Mouse (Mus musculus): ENCODE results near the gene Ak9. TPM values are rescaled to one million over a fixed set of nuclear protein-coding genes. Genes with fewer than 3 reads are reported as not detected.

The Ak9 gene
- total and polyA plus RNA-seq, 2 experiments from 2014 or later: 0.34 to 0.48 TPM

DNA sequence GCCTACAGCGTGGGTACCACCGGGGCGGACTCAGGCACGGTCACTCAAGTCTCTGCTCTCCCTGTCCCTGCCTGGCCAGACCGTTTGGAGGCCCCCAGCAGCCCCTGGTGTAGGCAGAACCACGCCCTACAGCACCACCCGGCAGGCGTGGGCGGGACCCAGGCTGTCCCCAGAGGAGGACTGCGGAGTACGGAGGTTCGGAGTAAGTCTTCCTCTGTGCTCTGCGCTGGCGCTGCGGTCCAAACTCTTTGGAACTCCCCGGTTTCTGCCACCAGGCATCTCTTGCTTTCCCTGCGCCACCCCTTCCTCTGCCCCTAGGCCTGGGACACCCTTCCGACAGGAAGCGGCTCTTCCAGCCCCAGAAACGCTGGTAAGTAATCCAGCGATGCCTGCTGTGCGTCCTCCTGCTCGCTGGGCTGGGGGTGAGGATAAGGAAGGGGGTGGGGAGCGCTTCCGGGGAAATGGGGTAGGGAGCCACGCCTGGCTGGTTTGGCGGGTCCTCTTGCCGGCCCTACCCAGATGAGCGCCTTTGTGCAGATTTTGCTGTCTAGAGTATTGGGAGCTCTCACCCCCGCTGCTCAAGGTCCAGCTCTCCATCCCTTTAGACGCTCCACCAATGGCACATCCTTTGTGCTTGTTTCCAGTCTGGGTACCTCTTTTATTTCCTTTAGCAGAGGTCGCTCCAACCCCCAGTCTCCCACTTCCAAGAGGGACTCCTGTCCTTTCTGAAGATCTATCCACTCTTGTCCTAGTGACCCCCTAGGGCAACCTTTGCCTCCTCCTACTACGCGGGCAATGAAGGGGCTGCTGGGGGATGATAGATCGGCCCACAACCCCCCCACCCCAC is 172.6 kb downstream of the Ak9 start, which contains the start of gene Mical1:
TSS of gene Mical1 (plus strand) at position 144 of the 847 bp plus-strand sequence.
- Histone ChIP-seq H3K27me3 (ENCODE audit: insufficient read depth, low read length) (no peaks in the 10 kb centered on the region), H3K4me3 (ENCODE audit: low read depth, low read length) (peak within 1 kb of the TSS; percentile 49), H3K9me3 (ENCODE audit: low read length) (no peaks in the 10 kb centered on the region), H3K9ac (peak within 1 kb of the TSS; percentile 60), H3K4me2 (ENCODE audit: low read depth) (peak within 1 kb of the TSS; percentile 85), H3K4me1 (ENCODE audit: insufficient read depth) (peaks cover 11% of the 10 kb centered on the region), H3K36me3 (ENCODE audit: insufficient read depth) (peaks cover under 1% of the 10 kb centered on the region; the same call in 1 of the 2 replicates), H3K27ac (ENCODE audit: low read depth, low read length) (peak within 1 kb of the TSS; percentile 70)
- 1% methylated on average over 35 of the region's 35 CpGs for WGBS
- DNase-seq (peak; percentile 73), ATAC-seq (peak; percentile 66)
- peak; percentile 17; the same call in 1 of the 2 replicates for TF ChIP-seq CTCF (IDR thresholded peaks at IDR 0.05; ENCODE audit: low read depth)

DNA sequence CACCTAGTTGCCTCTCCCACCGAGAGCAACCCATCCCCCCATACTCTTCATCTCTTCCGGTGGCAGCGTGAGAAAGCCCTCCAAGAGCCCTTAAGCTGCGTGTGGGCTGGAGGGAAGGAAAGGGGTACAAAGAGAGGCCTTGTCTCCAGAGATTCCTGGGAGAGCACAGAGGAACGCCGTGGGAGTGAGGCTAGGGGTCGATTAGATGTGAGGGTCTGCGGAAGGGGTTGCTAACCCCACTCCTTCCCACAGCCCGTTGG is 173.2 kb downstream of the Ak9 start:
- WGBS: 0% methylated on average over 9 of the region's 9 CpGs
- H3K4me2 ChIP-seq (ENCODE audit: low read depth): peak overlapping the region; percentile 85
- peak; percentile 67 for DNase-seq
- peak; percentile 66 for ATAC-seq
- H3K4me1 ChIP-seq (ENCODE audit: insufficient read depth): peaks cover 11% of the 10 kb centered on the region
- peak overlapping the region; percentile 60 for H3K9ac ChIP-seq
- H3K27me3 ChIP-seq (ENCODE audit: insufficient read depth, low read length): no peaks in the 10 kb centered on the region
- no peaks in the 10 kb centered on the region for H3K9me3 ChIP-seq (ENCODE audit: low read length)
- peak overlapping the region; percentile 70 for H3K27ac ChIP-seq (ENCODE audit: low read depth, low read length)
- no peak for TF ChIP-seq CTCF (IDR thresholded peaks at IDR 0.05; ENCODE audit: low read depth)
- peaks cover 6% of the 10 kb centered on the region for H3K36me3 ChIP-seq (ENCODE audit: insufficient read depth)
- peak overlapping the region; percentile 49 for H3K4me3 ChIP-seq (ENCODE audit: low read depth, low read length)

DNA sequence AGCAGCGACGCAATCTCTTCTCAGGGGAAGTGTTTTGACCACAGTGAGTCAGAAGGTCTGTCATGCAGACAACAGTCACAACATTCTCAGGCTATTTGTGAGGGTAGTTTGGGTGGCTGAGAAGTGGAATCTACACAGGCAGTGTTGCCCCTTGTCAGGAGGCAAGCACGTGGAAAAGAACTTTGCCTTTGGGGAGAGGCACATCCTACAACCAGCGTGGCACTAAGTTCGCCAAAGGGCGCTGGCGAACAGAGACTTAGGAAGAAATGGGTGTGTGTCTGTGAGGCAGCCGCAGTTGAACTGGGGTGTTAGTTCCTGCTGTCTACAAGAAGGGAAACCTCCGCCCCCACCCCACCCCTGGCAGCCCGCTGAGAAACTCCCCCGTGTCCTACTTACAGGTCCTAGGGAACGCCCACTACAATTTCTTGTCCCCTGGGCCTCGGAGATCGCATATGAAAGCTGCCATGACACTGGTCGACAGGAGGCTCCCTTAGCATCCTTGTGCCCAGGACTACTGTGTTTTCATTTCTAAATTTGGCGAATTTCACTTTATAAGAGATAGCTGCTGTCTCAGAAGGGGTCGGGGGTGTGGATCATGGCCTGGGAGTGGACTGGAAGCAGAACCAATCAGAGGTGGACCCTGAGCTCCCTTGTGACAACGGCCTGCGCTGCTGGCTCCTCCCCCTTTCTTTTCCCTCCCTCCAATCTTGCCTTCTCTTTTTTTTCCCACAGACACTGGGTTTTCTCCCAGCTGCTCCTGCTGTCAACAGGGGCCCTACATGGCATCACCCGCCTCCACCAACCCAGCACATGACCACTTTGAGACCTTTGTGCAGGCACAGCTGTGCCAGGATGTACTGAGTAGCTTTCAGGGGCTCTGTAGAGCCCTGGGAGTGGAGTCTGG is 173.8 kb downstream of the Ak9 start:
- DNase-seq (peak; percentile 66), ATAC-seq (peak; percentile 77)
- H3K36me3 ChIP-seq (ENCODE audit: insufficient read depth): peaks cover 12% of the 10 kb centered on the region
- H3K4me1 ChIP-seq (ENCODE audit: insufficient read depth): peaks cover 11% of the 10 kb centered on the region
- 0 out of 2 replicates have a peak, but pooled peaks have one; percentile 5 for TF ChIP-seq CTCF (IDR thresholded peaks at IDR 0.05; ENCODE audit: low read depth)
- no peaks in the 10 kb centered on the region for H3K9me3 ChIP-seq (ENCODE audit: low read length)
- H3K4me2 ChIP-seq (ENCODE audit: low read depth): peak overlapping the region; percentile 85
- H3K4me3 ChIP-seq (ENCODE audit: low read depth, low read length): peak overlapping the region; percentile 49
- H3K27ac ChIP-seq (ENCODE audit: low read depth, low read length): peak overlapping the region; percentile 70
- 2% methylated on average over 20 of the region's 20 CpGs for WGBS
- no peaks in the 10 kb centered on the region for H3K27me3 ChIP-seq (ENCODE audit: insufficient read depth, low read length)
- peak overlapping the region; percentile 60 for H3K9ac ChIP-seq

DNA sequence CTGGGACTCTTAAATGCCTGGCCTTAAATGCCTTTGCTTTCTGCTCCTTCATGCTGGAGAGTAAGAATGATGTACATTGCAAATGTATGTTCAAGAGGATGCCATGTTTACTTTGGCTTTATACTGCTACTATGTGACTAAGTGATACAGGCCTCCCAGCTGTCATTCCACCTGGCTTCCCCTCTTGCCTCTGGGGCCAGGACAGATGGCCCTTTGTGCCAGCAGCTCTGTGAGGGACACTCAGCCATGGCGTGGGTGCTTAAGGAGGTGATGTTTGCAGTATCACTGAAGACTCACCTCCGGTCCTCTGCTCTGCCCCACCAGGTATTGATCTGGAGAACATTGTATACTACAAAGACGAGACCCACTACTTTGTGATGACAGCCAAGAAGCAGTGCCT is 176.2 kb downstream of the Ak9 start:
- Histone ChIP-seq H3K27me3 (ENCODE audit: insufficient read depth, low read length) (no peaks in the 10 kb centered on the region), H3K4me2 (ENCODE audit: low read depth) (no peak overlapping the region), H3K4me1 (ENCODE audit: insufficient read depth) (peaks cover 11% of the 10 kb centered on the region), H3K9ac (no peak overlapping the region), H3K9me3 (ENCODE audit: low read length) (no peaks in the 10 kb centered on the region), H3K4me3 (ENCODE audit: low read depth, low read length) (no peak overlapping the region), H3K36me3 (ENCODE audit: insufficient read depth) (peaks cover 32% of the 10 kb centered on the region), H3K27ac (ENCODE audit: low read depth, low read length) (no peak overlapping the region)
- ATAC-seq (no peak), DNase-seq (no peak)
- 72% methylated on average over 3 of the region's 3 CpGs for WGBS
- TF ChIP-seq CTCF (IDR thresholded peaks at IDR 0.05; ENCODE audit: low read depth): no peak

DNA sequence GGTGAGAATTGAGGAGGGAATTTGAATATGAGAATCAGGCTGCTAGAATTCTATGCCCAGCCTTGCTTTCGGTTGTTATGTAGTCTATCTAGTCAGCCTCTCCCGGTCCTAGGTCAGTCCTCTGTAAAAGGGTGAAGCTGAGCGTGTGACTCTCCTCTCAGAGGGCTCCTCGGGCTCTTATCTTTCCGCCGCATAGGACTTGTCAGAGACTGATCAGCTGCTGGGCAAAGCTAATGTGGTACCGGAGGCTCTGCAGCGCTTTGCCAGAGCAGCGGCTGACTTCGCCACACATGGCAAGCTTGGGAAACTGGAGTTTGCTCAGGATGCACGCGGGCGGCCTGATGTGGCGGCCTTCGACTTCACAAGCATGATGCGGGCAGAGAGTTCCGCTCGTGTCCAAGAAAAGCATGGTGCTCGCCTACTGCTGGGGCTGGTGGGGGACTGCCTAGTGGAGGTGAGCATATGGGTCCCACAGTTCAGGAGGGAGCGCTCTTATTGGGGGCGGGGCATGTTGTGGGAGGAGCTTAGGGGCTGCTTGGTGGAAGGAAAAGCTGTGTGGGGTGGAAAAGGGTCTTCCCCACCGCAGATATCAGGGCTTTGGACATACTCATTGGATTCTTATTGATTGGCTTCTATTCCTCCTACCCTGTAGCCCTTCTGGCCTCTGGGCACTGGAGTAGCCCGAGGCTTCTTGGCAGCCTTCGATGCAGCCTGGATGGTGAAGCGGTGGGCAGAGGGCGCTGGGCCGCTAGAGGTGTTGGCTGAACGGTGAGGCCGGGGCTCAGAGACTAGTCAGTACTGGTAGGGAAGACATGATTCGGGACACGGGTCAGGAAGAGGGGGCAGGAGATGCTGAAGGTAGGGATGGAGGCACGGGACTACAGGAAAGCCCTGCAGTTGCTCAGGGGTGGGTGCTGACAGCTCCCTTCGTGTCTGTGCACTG is 177.4 kb downstream of the Ak9 start:
- Histone ChIP-seq H3K36me3 (ENCODE audit: insufficient read depth) (peaks cover 45% of the 10 kb centered on the region), H3K4me3 (ENCODE audit: low read depth, low read length) (no peak overlapping the region), H3K4me2 (ENCODE audit: low read depth) (no peak overlapping the region), H3K4me1 (ENCODE audit: insufficient read depth) (peaks cover 8% of the 10 kb centered on the region), H3K9me3 (ENCODE audit: low read length) (no peaks in the 10 kb centered on the region), H3K27me3 (ENCODE audit: insufficient read depth, low read length) (no peaks in the 10 kb centered on the region), H3K27ac (ENCODE audit: low read depth, low read length) (no peak overlapping the region), H3K9ac (no peak overlapping the region)
- ATAC-seq (no peak), DNase-seq (no peak)
- no peak for TF ChIP-seq CTCF (IDR thresholded peaks at IDR 0.05; ENCODE audit: low read depth)
- whole genome bisulfite sequencing: 78% methylated on average over 33 of the region's 33 CpGs

DNA sequence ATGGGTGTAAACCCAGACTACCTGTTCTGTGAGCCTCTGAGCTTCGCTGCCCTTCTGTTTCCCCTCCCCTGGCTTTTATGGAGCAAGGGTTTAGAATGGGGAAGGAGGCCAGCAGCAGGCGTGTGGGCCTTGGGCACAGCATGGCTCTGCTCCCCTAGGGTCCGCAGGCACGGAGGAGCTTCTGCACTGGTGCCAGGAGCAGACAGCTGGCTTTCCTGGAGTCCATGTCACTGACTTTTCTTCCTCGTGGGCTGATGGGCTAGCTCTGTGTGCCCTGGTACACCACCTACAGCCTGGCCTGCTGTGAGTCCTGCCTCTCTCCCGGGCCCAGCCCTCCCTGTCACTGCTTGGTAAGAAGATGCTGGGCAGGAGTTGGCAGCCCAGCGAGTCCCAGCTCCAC is 178.7 kb downstream of the Ak9 start:
- Histone ChIP-seq H3K36me3 (ENCODE audit: insufficient read depth) (peaks cover 56% of the 10 kb centered on the region), H3K27me3 (ENCODE audit: insufficient read depth, low read length) (no peaks in the 10 kb centered on the region), H3K27ac (ENCODE audit: low read depth, low read length) (no peak overlapping the region), H3K4me1 (ENCODE audit: insufficient read depth) (peaks cover 3% of the 10 kb centered on the region; the same call in 1 of the 2 replicates), H3K9me3 (ENCODE audit: low read length) (no peaks in the 10 kb centered on the region), H3K4me3 (ENCODE audit: low read depth, low read length) (no peak overlapping the region), H3K9ac (no peak overlapping the region), H3K4me2 (ENCODE audit: low read depth) (no peak overlapping the region)
- WGBS: 82% methylated on average over 7 of the region's 7 CpGs
- ATAC-seq: no peak
- no peak for TF ChIP-seq CTCF (IDR thresholded peaks at IDR 0.05; ENCODE audit: low read depth)
- DNase-seq: no peak

Other genes with a start within 250 kb of the Ak9 start
- gene Gpr6, start 231.7 kb upstream of the Ak9 start, total RNA-seq (2014; rRNA removed): 4.9 and 14.2 TPM in 2 replicates
- gene Gpr6, start 231.7 kb upstream of the Ak9 start, polyA plus RNA-seq (2015; fragmentation: Nextera tagmentation; extraction: Ambion mirVana): 2.3 and 2.7 TPM in 2 replicates
- 40.4 and 40.5 TPM in 2 replicates for gene Fig4, start 720 bp upstream of the Ak9 start, total RNA-seq (2014; rRNA removed)
- gene Fig4, start 720 bp upstream of the Ak9 start, polyA plus RNA-seq (2015; fragmentation: Nextera tagmentation; extraction: Ambion mirVana): 36.4 and 36.6 TPM in 2 replicates
- 20.7 and 29.9 TPM in 2 replicates for gene Zbtb24, start 146.4 kb downstream of the Ak9 start, total RNA-seq (2014; rRNA removed)
- gene Zbtb24, start 146.4 kb downstream of the Ak9 start, polyA plus RNA-seq (2015; fragmentation: Nextera tagmentation; extraction: Ambion mirVana): 13.2 and 15.5 TPM in 2 replicates
- 37.2 and 40.0 TPM in 2 replicates for gene Mical1, start 172.3 kb downstream of the Ak9 start, total RNA-seq (2014; rRNA removed)
- gene Mical1, start 172.3 kb downstream of the Ak9 start, polyA plus RNA-seq (2015; fragmentation: Nextera tagmentation; extraction: Ambion mirVana): 29.8 and 32.1 TPM in 2 replicates
- gene Smpd2, start 186.4 kb downstream of the Ak9 start, total RNA-seq (2014; rRNA removed): 27.7 and 42.9 TPM in 2 replicates
- gene Smpd2, start 186.4 kb downstream of the Ak9 start, polyA plus RNA-seq (2015; fragmentation: Nextera tagmentation; extraction: Ambion mirVana): 37.1 and 43.9 TPM in 2 replicates
- 0.81 and 1.9 TPM in 2 replicates for gene Ppil6, start 186.5 kb downstream of the Ak9 start, total RNA-seq (2014; rRNA removed)
- 4.7 and 8.7 TPM in 2 replicates for gene Ppil6, start 186.5 kb downstream of the Ak9 start, polyA plus RNA-seq (2015; fragmentation: Nextera tagmentation; extraction: Ambion mirVana)
- gene Cd164, start 215.4 kb downstream of the Ak9 start, total RNA-seq (2014; rRNA removed): 23.1 and 32.3 TPM in 2 replicates
- gene Cd164, start 215.4 kb downstream of the Ak9 start, polyA plus RNA-seq (2015; fragmentation: Nextera tagmentation; extraction: Ambion mirVana): 40.5 and 48.8 TPM in 2 replicates

Measured in forebrain, postnatal 0 days (tissue).